Mouse (Mus musculus) kidney, postnatal 10 days (tissue): ENCODE measurements at regions not wholly inside any gene's neighbourhood (a gene's known extent, or its start where the extent isn't known, plus 50 kb on each side); places are given as distances from the start of the nearest gene placed in this dataset.
A peak's percentile ranks its signal among the peaks of the same experiment; 100 is the strongest.

ENCODE experiments used
- DNase-seq: peaks from one replicate; pipeline ENCODE4 v3.0.0; 2021; ENCODE audit warnings: mixed read lengths

DNA sequence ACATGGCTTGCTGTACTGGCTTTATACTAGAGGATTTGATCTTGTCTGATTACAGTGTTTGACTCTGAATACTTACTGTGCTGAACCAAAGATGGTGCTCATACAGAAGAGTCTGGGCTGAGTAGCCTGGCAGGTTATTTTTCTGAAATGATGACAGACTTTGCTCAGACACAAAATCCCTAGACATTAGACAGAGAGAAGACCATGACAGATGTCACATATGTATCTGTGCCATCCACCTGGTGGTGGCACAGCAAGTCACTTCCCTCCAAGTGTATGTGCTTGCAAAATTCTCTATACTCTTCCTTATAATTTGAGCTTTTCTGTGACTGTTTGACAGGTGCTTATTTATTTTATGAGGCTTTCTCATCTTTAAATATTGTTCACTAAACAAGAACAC is 80.7 kb downstream of the Gm7361 start:
- DNase-seq: no peak

DNA sequence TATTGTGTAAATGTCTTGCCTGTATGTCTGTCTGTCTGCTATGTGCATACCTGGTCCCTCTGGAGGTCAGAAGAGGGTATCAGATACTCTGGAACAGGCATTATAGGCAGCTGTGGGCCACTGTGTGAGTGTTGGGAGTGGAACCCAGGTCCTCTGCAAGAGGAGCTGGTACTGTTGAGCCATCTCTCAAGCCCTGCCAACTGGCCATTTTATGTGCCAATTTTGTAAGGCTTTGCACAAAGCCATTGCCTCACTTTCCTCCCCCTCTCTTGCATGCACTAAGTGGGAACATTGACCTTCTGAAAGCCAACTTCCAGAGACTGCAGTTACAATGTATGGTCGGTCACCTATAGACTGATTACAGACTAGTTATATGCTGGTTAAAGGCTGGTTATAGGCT is 81.8 kb downstream of the Gm7361 start:
- DNase-seq: no peak

- no peak for DNase-seq
Measured at GRCm38 (mm10) chr5:26355156-26355555, 97.7 kb downstream of the Gm7361 start.

GRCm38 (mm10) chr5:26359082-26359481 is 101.6 kb downstream of the Gm7361 start:
- no peak for DNase-seq

GRCm38 (mm10) chr5:26374175-26374984 is 116.9 kb downstream of the Gm7361 start:
- no peak for DNase-seq

DNA sequence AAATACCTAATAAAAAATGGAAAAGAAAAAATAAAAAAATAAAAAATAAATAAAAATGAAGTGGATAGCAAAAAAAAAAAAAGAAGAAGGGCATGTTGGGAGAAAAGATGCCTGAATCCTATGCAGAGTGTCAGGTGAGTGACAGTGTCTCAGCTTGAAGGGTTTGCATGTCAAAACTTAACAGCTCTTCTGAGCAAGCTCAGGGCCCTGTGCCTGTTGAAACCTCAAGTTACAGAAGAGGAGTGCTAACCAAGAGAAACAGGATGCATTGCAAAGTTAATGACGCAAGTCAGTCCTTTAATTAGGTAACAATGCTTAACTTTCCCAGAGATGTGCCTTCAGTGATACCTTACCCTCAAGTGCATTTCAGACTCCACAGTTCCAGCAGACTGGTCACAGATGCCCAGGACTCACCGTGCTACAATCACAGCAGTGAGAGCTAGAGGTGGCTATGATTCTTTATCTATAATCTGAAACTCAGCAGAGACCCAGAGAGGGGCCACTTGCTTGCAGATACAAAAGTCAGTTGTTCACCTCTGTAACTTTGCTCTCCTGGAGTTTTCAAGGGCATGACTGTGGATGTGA is 149.7 kb downstream of the Gm7361 start:
- DNase-seq: no peak

DNA sequence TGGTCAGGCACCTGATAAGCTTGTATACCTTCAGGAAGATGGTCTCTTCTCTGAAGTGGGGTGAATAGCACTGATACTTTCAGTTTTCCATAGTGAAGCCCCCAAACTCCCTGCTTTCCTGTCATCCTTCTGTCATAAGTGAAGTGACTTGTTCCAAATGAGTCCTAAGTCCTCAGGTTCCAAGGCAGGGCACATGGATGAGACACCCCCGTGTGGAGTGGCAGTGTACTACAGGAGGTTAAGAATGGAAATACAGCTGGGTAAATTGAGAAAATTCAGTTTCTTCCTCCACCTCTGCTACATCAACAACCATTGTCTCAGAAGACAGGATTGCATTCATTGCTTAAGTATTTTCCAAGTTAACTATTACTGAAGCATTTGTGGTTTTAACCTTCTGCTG is 155.7 kb downstream of the Gm7361 start:
- no peak for DNase-seq

- no peak for DNase-seq
Measured at GRCm38 (mm10) chr5:26444331-26445200, 187.1 kb downstream of the Gm7361 start.

- DNase-seq: no peak
Measured at GRCm38 (mm10) chr5:26451306-26451705, 193.8 kb downstream of the Gm7361 start.

GRCm38 (mm10) chr5:26457627-26458026 is 200.1 kb downstream of the Gm7361 start:
- no peak for DNase-seq

- DNase-seq: no peak
Measured at GRCm38 (mm10) chr5:26466666-26467065, 209.2 kb downstream of the Gm7361 start.

- DNase-seq: peak; percentile 36
Measured at GRCm38 (mm10) chr5:26485726-26486125, 228.2 kb downstream of the Gm7361 start.

- no peak for DNase-seq
Measured at GRCm38 (mm10) chr5:26494003-26494402, 236.5 kb downstream of the Gm7361 start.

- DNase-seq: no peak
Measured at GRCm38 (mm10) chr5:26497641-26498430, 240.3 kb downstream of the Gm7361 start.

DNA sequence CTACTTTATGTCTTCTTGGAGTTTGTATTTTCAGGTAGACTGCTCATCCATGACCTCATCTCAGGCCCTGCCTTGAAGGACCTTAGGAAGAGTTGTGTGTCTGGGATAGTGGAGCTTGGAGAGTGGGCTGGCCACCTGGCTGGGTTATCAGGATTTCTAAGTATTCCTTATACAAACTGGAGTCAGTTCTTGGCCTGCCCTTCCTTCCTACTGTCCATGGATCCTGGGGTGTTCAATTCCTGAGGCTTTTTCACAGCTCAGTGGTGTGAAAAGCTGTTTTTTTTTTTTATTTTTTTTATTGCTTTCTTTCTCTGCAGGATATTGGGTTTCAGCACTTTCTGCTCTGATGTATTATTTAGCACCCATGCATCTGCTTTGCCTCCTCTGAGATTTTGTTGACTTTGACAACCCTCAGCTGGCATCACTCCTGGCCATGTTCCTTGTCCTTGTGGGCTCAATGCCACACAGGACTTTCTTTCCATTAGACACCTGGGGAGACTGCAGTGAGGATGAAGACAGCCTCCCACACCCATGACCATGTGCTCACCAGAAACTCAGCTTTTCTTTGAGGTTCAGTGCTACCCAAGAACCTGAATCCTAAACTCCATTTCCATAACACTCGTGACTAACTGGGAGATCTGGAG is 252.2 kb downstream of the Gm7361 start:
- no peak for DNase-seq

DNA sequence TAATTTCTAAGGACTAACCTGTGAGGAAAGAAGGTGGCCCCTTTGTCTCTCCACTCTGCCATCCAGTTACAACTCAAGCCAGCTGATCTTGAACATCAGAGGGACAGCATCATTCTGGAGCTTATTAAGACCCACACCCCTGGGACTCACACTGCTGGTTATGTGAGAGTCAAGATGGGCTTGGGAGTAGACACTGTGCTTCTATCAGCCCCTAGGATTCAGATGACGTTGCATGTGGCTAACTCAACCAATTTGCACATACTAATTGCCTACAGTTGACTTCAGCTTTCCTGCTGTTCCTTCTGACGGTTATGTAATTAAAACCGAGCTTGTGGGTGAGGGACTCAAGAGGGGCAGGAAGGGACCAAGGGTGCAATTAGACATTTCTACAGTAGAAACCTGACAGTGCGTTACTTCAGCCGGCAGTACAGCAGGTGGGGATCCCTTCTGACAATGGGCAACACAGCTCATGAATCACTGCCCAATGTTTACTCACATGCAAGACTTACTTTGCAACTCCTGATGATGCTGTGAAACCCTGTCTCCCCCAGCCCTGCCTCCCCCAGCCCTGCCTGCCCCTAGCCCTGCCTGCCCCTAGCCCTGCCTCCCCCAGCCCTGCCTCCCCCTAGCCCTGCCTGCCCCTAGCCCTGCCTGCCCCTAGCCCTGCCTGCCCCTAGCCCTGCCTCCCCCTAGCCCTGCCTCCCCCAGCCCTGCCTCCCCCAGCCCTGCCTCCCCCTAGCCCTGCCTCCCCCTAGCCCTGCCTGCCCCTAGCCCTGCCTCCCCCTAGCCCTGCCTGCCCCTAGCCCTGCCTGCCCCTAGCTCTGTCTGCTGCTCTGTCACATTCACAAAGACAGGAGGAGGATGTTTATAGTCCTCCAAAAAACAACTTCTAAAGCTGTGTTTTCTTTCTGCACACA is 255.8 kb downstream of the Gm7361 start:
- peak; percentile 65 for DNase-seq

DNA sequence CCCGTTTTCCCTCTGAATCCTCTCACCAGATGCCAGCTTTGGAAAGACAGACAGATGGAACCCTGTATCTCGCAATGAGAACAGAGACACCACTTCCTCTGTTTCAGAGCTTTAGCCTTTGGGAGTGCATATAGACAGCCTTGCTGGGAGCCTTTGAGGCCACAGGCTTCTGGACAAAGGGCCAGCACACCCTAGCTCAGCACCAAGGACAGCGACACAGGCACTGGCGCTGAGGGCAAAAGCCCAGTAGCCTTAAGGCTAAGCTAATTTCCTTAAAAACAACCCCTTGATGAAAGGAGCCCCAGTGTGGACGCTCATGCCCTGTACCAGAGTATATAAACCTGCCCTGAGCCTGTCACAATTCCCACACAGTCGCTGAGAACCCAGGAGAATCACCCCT is 278.1 kb downstream of the Gm7361 start:
- DNase-seq: peak; percentile 81

DNA sequence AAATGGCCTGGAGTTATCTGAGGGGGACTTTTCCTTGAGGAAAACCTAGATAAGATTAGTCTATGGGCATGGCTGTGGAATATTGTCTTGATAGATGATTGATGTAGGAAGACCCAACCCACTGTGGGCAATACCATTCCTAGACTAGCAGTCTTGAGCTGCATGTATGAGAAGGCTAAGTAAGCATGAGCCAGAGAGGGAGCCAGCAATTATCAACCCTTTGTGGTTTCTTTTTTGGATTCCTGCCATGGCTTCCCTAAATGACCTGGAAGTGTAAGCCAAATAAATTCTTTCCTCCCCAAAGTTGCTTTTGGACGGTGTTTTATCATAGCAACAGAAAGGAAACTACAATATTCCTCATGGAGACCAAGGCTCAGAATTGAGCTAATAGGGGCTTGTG is 253.7 kb upstream of the Dpp6 start:
- no peak for DNase-seq

DNA sequence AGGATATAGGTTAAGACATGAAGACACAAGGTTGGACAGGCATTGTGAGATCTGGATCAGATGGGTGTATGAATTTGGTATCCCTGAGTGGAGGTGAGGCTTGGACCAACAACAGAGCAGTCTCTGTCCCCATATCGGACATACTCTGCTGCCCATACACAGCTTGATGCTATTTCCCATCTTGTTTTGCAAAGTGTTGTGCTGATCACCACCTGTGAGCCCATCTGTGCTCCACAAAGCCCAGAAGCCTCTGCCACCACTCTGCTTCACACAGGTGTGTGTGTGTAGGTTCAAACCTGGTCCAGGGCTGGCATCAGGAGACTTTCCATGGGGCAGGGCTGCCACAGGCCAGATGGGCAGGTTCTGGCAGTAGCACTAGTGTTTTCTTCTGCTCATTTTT is 252.9 kb upstream of the Dpp6 start:
- DNase-seq: no peak

- no peak for DNase-seq
Measured at GRCm38 (mm10) chr5:26572691-26573191, 244.3 kb upstream of the Dpp6 start.

DNA sequence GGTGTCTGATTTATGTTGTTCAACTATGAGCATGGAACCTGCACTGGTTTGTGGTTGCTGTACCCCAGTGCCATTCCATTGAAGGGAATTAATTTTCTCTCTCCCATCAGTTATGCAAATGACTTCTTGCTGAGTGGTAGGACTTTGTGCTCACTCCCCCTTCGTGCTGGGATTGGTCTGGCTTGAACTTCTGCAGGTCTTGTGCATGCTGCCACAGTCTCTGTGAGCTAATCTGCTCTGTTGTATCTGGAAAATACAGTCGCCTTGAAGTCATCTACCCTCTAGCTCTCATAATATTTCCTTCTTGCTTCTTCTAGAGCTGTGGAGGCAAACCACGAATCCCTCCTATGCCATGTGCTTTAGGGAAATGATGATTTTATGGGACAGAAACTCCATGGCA is 243.6 kb upstream of the Dpp6 start:
- DNase-seq: no peak
